Mouse (Mus musculus) 3T3-L1 (cell line): ENCODE results near the gene Vegfb.

Source experiments
- DNase-seq: peaks from one replicate; pipeline ENCODE4 v3.0.0-alpha.2; 2015; ENCODE audit warnings: low read depth, low spot score

Gene Vegfb

GRCm38 (mm10) chr19:6941372-6942248 lies 45.8 kb downstream of the Vegfb start, which contains the start of gene Bad:
Gene Bad, plus strand, starts transcription at chr19:6941861.
- DNase-seq = peak; percentile 90

GRCm38 (mm10) chr19:6940396-6941351 lies 46.8 kb downstream of the Vegfb start:
- DNase-seq = peak; percentile 31

- DNase-seq = no peak
These were observed 48.1 kb downstream of the Vegfb start for GRCm38 (mm10) chr19:6939106-6940002.

GRCm38 (mm10) chr19:6937541-6938465 lies 49.6 kb downstream of the Vegfb start:
- DNase-seq = no peak

- DNase-seq = peak; percentile 46
These were observed 51.2 kb downstream of the Vegfb start for GRCm38 (mm10) chr19:6936299-6936698.

- no peak for DNase-seq
These were observed 53.1 kb downstream of the Vegfb start, which contains the start of gene Kcnk4 for GRCm38 (mm10) chr19:6934195-6934977. Gene Kcnk4, minus strand, starts transcription at chr19:6934515.

- DNase-seq = no peak
These were observed 53.8 kb downstream of the Vegfb start for GRCm38 (mm10) chr19:6933436-6934194.

GRCm38 (mm10) chr19:6933102-6933435 lies 54.4 kb downstream of the Vegfb start:
- no peak for DNase-seq
